Comparison of ENCODE assay signal across 16 mouse cellular contexts in the genomic region with DNA sequence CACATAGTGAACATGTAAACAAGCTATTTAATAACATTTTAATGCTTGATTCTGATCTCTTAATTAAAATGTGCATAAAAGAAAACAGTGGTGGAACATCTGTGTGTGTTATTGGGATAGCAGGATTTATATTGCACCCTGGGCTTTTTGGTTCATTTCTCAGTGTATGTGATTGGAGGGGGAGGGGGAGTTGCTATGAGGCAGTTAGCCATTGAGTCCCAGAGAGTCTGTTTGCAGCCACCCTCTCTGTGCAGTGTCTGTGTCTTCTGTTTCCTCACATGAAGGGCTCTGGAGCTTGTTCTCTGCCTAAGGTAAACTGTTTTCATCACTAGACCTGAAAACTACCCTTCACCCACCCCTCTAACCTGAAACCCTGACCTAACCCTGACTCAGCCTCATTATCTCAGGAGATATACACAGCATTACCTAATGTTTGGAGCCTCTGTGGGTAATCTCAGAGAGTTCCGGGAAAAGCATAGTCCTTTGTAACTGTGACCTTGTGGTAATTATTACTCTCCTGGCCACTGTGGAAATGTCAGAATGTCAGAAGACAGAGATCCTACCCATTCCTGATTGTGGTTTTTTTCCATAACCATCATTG.
DNase-seq lines count a peak whose midpoint lies in the region; ATAC-seq lines count a peak whose summit lies in the region.
"Had no signal": no experiment of that assay in that cellular context is flagged by ENCODE, and none has a peak within 500 bp of the region (broad histone marks: within the 10 kb centered on the region; RNA-seq: fewer than 3 reads in every experiment).

No protein-coding gene starts in this region.

- 39% methylated on average over 1 of the region's 1 CpGs for WGBS in forebrain, embryonic 11.5 days
- 34% methylated on average over 1 of the region's 1 CpGs for whole genome bisulfite sequencing in hindbrain, embryonic 16.5 days
- WGBS in midbrain, embryonic 14.5 days = 31% methylated on average over 1 of the region's 1 CpGs
- 81% methylated on average over 1 of the region's 1 CpGs for WGBS in limb, embryonic 10.5 days

- no peaks in the 10 kb centered on the region for H3K27me3 ChIP-seq in forebrain, embryonic 11.5 days (ENCODE audit: control insufficient read depth, insufficient read depth, low read length)
- H3K27me3 ChIP-seq in hindbrain, embryonic 16.5 days (replicated peaks; ENCODE audit: control insufficient read depth, insufficient read depth, low read length) = no peaks in the 10 kb centered on the region
- H3K27me3 ChIP-seq in midbrain, embryonic 14.5 days (ENCODE audit: control insufficient read depth, insufficient read depth, low read length) = no peaks in the 10 kb centered on the region
- H3K27me3 ChIP-seq in limb, embryonic 10.5 days (ENCODE audit: low read depth, poor library complexity, severe bottlenecking) = no peaks in the 10 kb centered on the region
- H3K27me3 ChIP-seq: embryonic facial prominence, embryonic 12.5 days; heart, embryonic 15.5 days; limb, embryonic 12.5 days; stomach, embryonic 15.5 days had no signal

- no peak overlapping the region for H3K4me2 ChIP-seq in forebrain, embryonic 11.5 days (ENCODE audit: low read depth, low read length, severe bottlenecking)
- no peak overlapping the region for H3K4me2 ChIP-seq in hindbrain, embryonic 16.5 days (ENCODE audit: low read length)
- no peak overlapping the region for H3K4me2 ChIP-seq in midbrain, embryonic 14.5 days (ENCODE audit: low read length)
- H3K4me2 ChIP-seq: embryonic facial prominence, embryonic 12.5 days; heart, embryonic 15.5 days; limb, embryonic 12.5 days; stomach, embryonic 15.5 days had no signal

- H3K9me3 ChIP-seq in forebrain, embryonic 11.5 days (ENCODE audit: control insufficient read depth, low read length) = no peaks in the 10 kb centered on the region
- H3K9me3 ChIP-seq in hindbrain, embryonic 16.5 days (ENCODE audit: control insufficient read depth, low read length) = no peaks in the 10 kb centered on the region
- no peaks in the 10 kb centered on the region for H3K9me3 ChIP-seq in midbrain, embryonic 14.5 days (ENCODE audit: control insufficient read depth, low read length)
- no peaks in the 10 kb centered on the region for H3K9me3 ChIP-seq in limb, embryonic 10.5 days (replicated peaks)
- H3K9me3 ChIP-seq: embryonic facial prominence, embryonic 12.5 days; heart, embryonic 15.5 days; limb, embryonic 12.5 days; stomach, embryonic 15.5 days had no signal

- peak overlapping the region; percentile 65 for H3K27ac ChIP-seq in forebrain, embryonic 11.5 days (ENCODE audit: low read depth, low read length)
- 0 out of 2 replicates have a peak overlapping the region, but pooled peaks have one; percentile 6 for H3K27ac ChIP-seq in hindbrain, embryonic 16.5 days (ENCODE audit: low read depth, low read length)
- H3K27ac ChIP-seq in midbrain, embryonic 14.5 days (replicated peaks; ENCODE audit: low read depth, low read length) = peak overlapping the region; percentile 61
- no peak overlapping the region for H3K27ac ChIP-seq in limb, embryonic 10.5 days
- H3K27ac ChIP-seq: embryonic facial prominence, embryonic 12.5 days; heart, embryonic 15.5 days; limb, embryonic 12.5 days; stomach, embryonic 15.5 days had no signal

- H3K4me1 ChIP-seq in forebrain, embryonic 11.5 days (replicated peaks; ENCODE audit: control insufficient read depth, insufficient read depth, low read length) = peaks cover 4% of the 10 kb centered on the region
- no peaks in the 10 kb centered on the region for H3K4me1 ChIP-seq in hindbrain, embryonic 16.5 days (ENCODE audit: control insufficient read depth, insufficient read depth, low read depth, low read length)
- peaks cover 5% of the 10 kb centered on the region; the same call in 1 of the 2 replicates for H3K4me1 ChIP-seq in midbrain, embryonic 14.5 days (ENCODE audit: control insufficient read depth, insufficient read depth, low read length)
- H3K4me1 ChIP-seq in limb, embryonic 10.5 days = no peaks in the 10 kb centered on the region
- H3K4me1 ChIP-seq: limb, embryonic 12.5 days; stomach, embryonic 15.5 days had no signal

- DNase-seq in adrenal gland, adult (ENCODE audit: inconsistent age in 2 of 2, low spot score in 1 of 2) = peak; percentile 20 to 83
- DNase-seq in adrenal gland, postnatal 14 days = no peak
- no peak for DNase-seq in forebrain, embryonic 11.5 days (ENCODE audit: low spot score)
- peak; percentile 35 for DNase-seq in midbrain, embryonic 14.5 days
- DNase-seq in limb, embryonic 10.5 days (ENCODE audit: low spot score) = no peak
- DNase-seq in thymus, postnatal 0 days (ENCODE audit: low spot score) = no peak
- no peak for DNase-seq in thymus, postnatal 25 days
- DNase-seq: cerebellum, adult 9-11 months; gastrocnemius, postnatal 36 days; kidney, adult 18-20 months; right cerebral cortex, postnatal 25 days had no signal

- ATAC-seq in forebrain, embryonic 11.5 days (replicated peaks; ENCODE audit: low FRiP score) = peak; percentile 77
- no peak for ATAC-seq in hindbrain, embryonic 16.5 days
- ATAC-seq in midbrain, embryonic 14.5 days (ENCODE audit: low FRiP score, low TSS enrichment) = 0 out of 2 replicates have a peak, but pooled peaks have one; percentile 46

- no peak overlapping the region for H3K4me3 ChIP-seq in forebrain, embryonic 11.5 days (ENCODE audit: low read depth, low read length)
- H3K4me3 ChIP-seq in hindbrain, embryonic 16.5 days (ENCODE audit: low read length) = no peak overlapping the region
- H3K4me3 ChIP-seq in midbrain, embryonic 14.5 days (replicated peaks; ENCODE audit: low read depth, low read length) = no peak overlapping the region
- no peak overlapping the region for H3K4me3 ChIP-seq in limb, embryonic 10.5 days
- H3K4me3 ChIP-seq: embryonic facial prominence, embryonic 12.5 days; heart, embryonic 15.5 days; limb, embryonic 12.5 days; stomach, embryonic 15.5 days had no signal

- H3K36me3 ChIP-seq in forebrain, embryonic 11.5 days (ENCODE audit: control insufficient read depth, insufficient read depth, low read length) = no peaks in the 10 kb centered on the region
- no peaks in the 10 kb centered on the region for H3K36me3 ChIP-seq in hindbrain, embryonic 16.5 days (ENCODE audit: control insufficient read depth, insufficient read depth, low read length)
- no peaks in the 10 kb centered on the region for H3K36me3 ChIP-seq in midbrain, embryonic 14.5 days (ENCODE audit: control insufficient read depth, insufficient read depth, low read length)
- no peaks in the 10 kb centered on the region for H3K36me3 ChIP-seq in limb, embryonic 10.5 days
- H3K36me3 ChIP-seq: embryonic facial prominence, embryonic 12.5 days; heart, embryonic 15.5 days; limb, embryonic 12.5 days; stomach, embryonic 15.5 days had no signal

- H3K9ac ChIP-seq in forebrain, embryonic 11.5 days (ENCODE audit: low read length) = no peak overlapping the region
- H3K9ac ChIP-seq in hindbrain, embryonic 16.5 days (ENCODE audit: low read depth, low read length) = no peak overlapping the region
- no peak overlapping the region for H3K9ac ChIP-seq in midbrain, embryonic 14.5 days (replicated peaks; ENCODE audit: low read length)
- H3K9ac ChIP-seq: embryonic facial prominence, embryonic 12.5 days; heart, embryonic 15.5 days; limb, embryonic 12.5 days; stomach, embryonic 15.5 days had no signal

Comparison
In these comparisons a context has a peak if more than half of its experiments do, and no peak if none do; other contexts are left out.
1. DNase-seq: peak in adrenal gland, adult (2 of 2) and midbrain, embryonic 14.5 days (single experiment); none in adrenal gland, postnatal 14 days (single experiment), forebrain, embryonic 11.5 days (single experiment), limb, embryonic 10.5 days (single experiment), thymus, postnatal 0 days (single experiment) and thymus, postnatal 25 days (single experiment).